Mouse (Mus musculus) CH12.LX (cell line): ENCODE results near the gene Uba52. TPM values are rescaled to one million over a fixed set of nuclear protein-coding genes. Genes with fewer than 3 reads are reported as not detected.

Experiments
- DNase-seq: peaks from one replicate; pipeline ENCODE4 v3.0.0-alpha.2; 2013; ENCODE audit errors: extremely low read depth
- H3K27ac ChIP-seq: 2 replicates; pipeline ENCODE4 v1.5.1; 2012; ENCODE audit warnings: low read depth, mild to moderate bottlenecking, control low read depth, moderate library complexity; ENCODE audit not compliant: insufficient read depth
- H3K27me3 ChIP-seq: replicated peaks from 2 replicates; pipeline ENCODE3; 2012; ENCODE audit warnings: inconsistent platforms
- H3K36me3 ChIP-seq, 2 experiments: replicated peaks in 1 of 2; 2 replicates each; pipeline versions ENCODE3 to v1.6.1; 2012; ENCODE audit warnings: inconsistent platforms in 1 of 2, low read length in 1 of 2, mild to moderate bottlenecking in 1 of 2, mixed read lengths in 1 of 2, moderate library complexity in 1 of 2; ENCODE audit not compliant: control insufficient read depth in 1 of 2, insufficient read depth in 1 of 2
- H3K4me1 ChIP-seq, 2 experiments: 2 replicates each; pipeline ENCODE4 v1.6.1; 2012; ENCODE audit warnings: inconsistent platforms in 1 of 2, moderate library complexity in 1 of 2; ENCODE audit not compliant: insufficient read depth in 2 of 2, control insufficient read depth in 1 of 2
- H3K4me2 ChIP-seq: 2 replicates; pipeline ENCODE4 v1.6.1; 2012; ENCODE audit warnings: low read depth, mild to moderate bottlenecking, control low read depth; ENCODE audit not compliant: poor library complexity, insufficient read depth, severe bottlenecking
- H3K4me3 ChIP-seq, 3 experiments: fragments of 150-350 bp in 1 of 3; sonication (generic) in 1 of 3; replicated peaks in 1 of 3; 2 replicates each; pipeline versions ENCODE3 to v1.5.1; 2011 to 2012; ENCODE audit warnings: low read depth in 2 of 3, low read length in 2 of 3, mild to moderate bottlenecking in 2 of 3, moderate library complexity in 2 of 3, control low read depth in 1 of 3, improper control_type of control experiment in 1 of 3, inconsistent platforms in 1 of 3, mixed read lengths in 1 of 3; ENCODE audit not compliant: poor library complexity in 1 of 3
- H3K79me2 ChIP-seq: replicated peaks from 2 replicates; pipeline ENCODE4 v1.6.1; 2012; ENCODE audit warnings: mild to moderate bottlenecking, moderate library complexity; ENCODE audit not compliant: control insufficient read depth, poor library complexity, insufficient read depth, severe bottlenecking; ENCODE audit errors: extremely low read depth
- H3K9ac ChIP-seq: 2 replicates; pipeline ENCODE4 v1.6.1; 2012; ENCODE audit warnings: low read depth, mild to moderate bottlenecking, control low read depth, moderate library complexity; ENCODE audit not compliant: insufficient read depth
- H3K9me3 ChIP-seq: replicated peaks from 2 replicates; pipeline ENCODE3; 2012; ENCODE audit warnings: low read length, inconsistent platforms, mixed read lengths
- BHLHE40 ChIP-seq: IDR thresholded peaks from 2 replicates; pipeline ENCODE4 v1.6.1; 2011; ENCODE audit warnings: mild to moderate bottlenecking, low read depth, low read length, improper control_type of control experiment
- CTCF ChIP-seq, 2 experiments: IDR thresholded peaks in 1 of 2; conservative IDR thresholded peaks in 1 of 2; 2 replicates each; pipeline ENCODE4 v1.5.1; 2011 to 2012; ENCODE audit warnings: low read depth in 2 of 2, low read length in 2 of 2, improper control_type of control experiment in 1 of 2, inconsistent platforms in 1 of 2, mild to moderate bottlenecking in 1 of 2, moderate library complexity in 1 of 2
- E2F4 ChIP-seq: IDR thresholded peaks from 2 replicates; pipeline ENCODE4 v1.6.1; 2011; ENCODE audit warnings: low read depth, low read length, improper control_type of control experiment; ENCODE audit not compliant: insufficient replicate concordance
- ELF1 ChIP-seq: IDR thresholded peaks from 2 replicates; pipeline ENCODE4 v1.6.1; 2014; ENCODE audit warnings: low read depth, mild to moderate bottlenecking, inconsistent platforms, low read length, improper control_type of control experiment
- EP300 ChIP-seq: IDR thresholded peaks from 2 replicates; pipeline ENCODE4 v1.6.1; 2011; ENCODE audit warnings: low read length, improper control_type of control experiment
- ETS1 ChIP-seq: conservative IDR thresholded peaks from 2 replicates; pipeline ENCODE4 v1.6.1; 2012; ENCODE audit warnings: low read depth, mild to moderate bottlenecking, inconsistent platforms, low read length, improper control_type of control experiment, moderate library complexity
- IRF4 ChIP-seq: IDR thresholded peaks from 2 replicates; pipeline ENCODE4 v1.6.1; 2014; ENCODE audit warnings: low read depth, mild to moderate bottlenecking, inconsistent platforms, low read length, improper control_type of control experiment
- JUN ChIP-seq: IDR thresholded peaks from 2 replicates; pipeline ENCODE4 v1.6.1; 2011; ENCODE audit warnings: low read depth, mild to moderate bottlenecking, low read length, improper control_type of control experiment, moderate library complexity; ENCODE audit not compliant: insufficient read depth
- KAT2A ChIP-seq: IDR thresholded peaks from 2 replicates; pipeline ENCODE4 v1.6.1; 2012; ENCODE audit warnings: low read length, improper control_type of control experiment, inconsistent platforms; ENCODE audit not compliant: insufficient replicate concordance
- MAFK ChIP-seq: IDR thresholded peaks from 2 replicates; pipeline ENCODE4 v1.6.1; 2011; ENCODE audit warnings: low read length, improper control_type of control experiment; ENCODE audit not compliant: insufficient replicate concordance
- MAX ChIP-seq: IDR thresholded peaks from 2 replicates; pipeline ENCODE4 v1.6.1; 2011; ENCODE audit warnings: low read length, improper control_type of control experiment
- MEF2A ChIP-seq: IDR thresholded peaks from 2 replicates; pipeline ENCODE4 v1.6.1; 2014; ENCODE audit warnings: low read depth, mild to moderate bottlenecking, inconsistent platforms, low read length, improper control_type of control experiment, borderline replicate concordance
- POLR2A ChIP-seq: IDR thresholded peaks from 2 replicates; pipeline ENCODE4 v1.6.1; 2011; ENCODE audit warnings: low read depth, mild to moderate bottlenecking, improper control_type of control experiment, low read length
- POLR2AphosphoS2 ChIP-seq: IDR thresholded peaks from 2 replicates; pipeline ENCODE4 v1.6.1; 2011; ENCODE audit warnings: low read depth, low read length, improper control_type of control experiment
- RCOR1 ChIP-seq: conservative IDR thresholded peaks from 2 replicates; pipeline ENCODE4 v1.6.1; 2012; ENCODE audit warnings: low read depth, mild to moderate bottlenecking, inconsistent platforms, low read length, improper control_type of control experiment
- SMC3 ChIP-seq: IDR thresholded peaks from 2 replicates; pipeline ENCODE4 v1.6.1; 2011; ENCODE audit warnings: low read depth, low read length, improper control_type of control experiment
- TCF12 ChIP-seq: IDR thresholded peaks from 2 replicates; pipeline ENCODE4 v1.6.1; 2014; ENCODE audit warnings: low read depth, mild to moderate bottlenecking, inconsistent platforms, low read length, improper control_type of control experiment
- UBTF ChIP-seq: IDR thresholded peaks from 2 replicates; pipeline ENCODE4 v1.6.1; 2012; ENCODE audit warnings: low read depth, mild to moderate bottlenecking, inconsistent platforms, low read length, improper control_type of control experiment, moderate library complexity
- USF1 ChIP-seq: IDR thresholded peaks from 2 replicates; pipeline ENCODE4 v1.6.1; 2014; ENCODE audit warnings: low read depth, mild to moderate bottlenecking, inconsistent platforms, low read length, improper control_type of control experiment
- USF2 ChIP-seq: conservative IDR thresholded peaks from 2 replicates; pipeline ENCODE4 v1.6.1; 2011; ENCODE audit warnings: low read depth, low read length, improper control_type of control experiment
- ZKSCAN1 ChIP-seq: IDR thresholded peaks from 2 replicates; pipeline ENCODE4 v1.6.1; 2012; ENCODE audit warnings: low read depth, inconsistent platforms, low read length, improper control_type of control experiment, borderline replicate concordance
- ZNF384 ChIP-seq: IDR thresholded peaks from 2 replicates; pipeline ENCODE4 v1.6.1; 2012; ENCODE audit warnings: low read depth, low read length, improper control_type of control experiment, inconsistent platforms
- dilution Hi-C: fragments of 300-500 bp; cut with MboI; formaldehyde crosslinking; loops from 2 replicates; pipeline ENCODE4 v1.14.3; 2020; ENCODE audit warnings: low sequenced_read_pairs; ENCODE audit not compliant: extremely low pct_unique_long_range_greater_than_20kb, extremely low pct_ligation_motif_present
- in situ Hi-C: fragments of 300-500 bp; cut with MboI; formaldehyde crosslinking; loops from 3 replicates; pipeline ENCODE4 v1.14.3; 2019; ENCODE audit warnings: low sequenced_read_pairs, low pct_ligation_motif_present, low pct_unique_long_range_greater_than_20kb, mixed read lengths
- polyA plus RNA-seq: library from polyadenylated mRNA; unstranded; fragments of >175 nt; gene quantifications from 2 replicates; pipeline ENCODE4 v1.2.1, GENCODE M21; 2012; ENCODE audit warnings: low read depth; ENCODE audit not compliant: insufficient read length
- total RNA-seq, 2 experiments: library from RNA; depleted of rRNA; stranded (reverse); fragments of 300-350 nt in 1 of 2; fragments of >200 nt in 1 of 2; gene quantifications; 2 replicates each; pipeline ENCODE4 v1.2.3; 2012 to 2014

Uba52 gene
- total and polyA plus RNA-seq, 3 experiments: 1,181 to 3,341 (median 1,372) TPM

DNA sequence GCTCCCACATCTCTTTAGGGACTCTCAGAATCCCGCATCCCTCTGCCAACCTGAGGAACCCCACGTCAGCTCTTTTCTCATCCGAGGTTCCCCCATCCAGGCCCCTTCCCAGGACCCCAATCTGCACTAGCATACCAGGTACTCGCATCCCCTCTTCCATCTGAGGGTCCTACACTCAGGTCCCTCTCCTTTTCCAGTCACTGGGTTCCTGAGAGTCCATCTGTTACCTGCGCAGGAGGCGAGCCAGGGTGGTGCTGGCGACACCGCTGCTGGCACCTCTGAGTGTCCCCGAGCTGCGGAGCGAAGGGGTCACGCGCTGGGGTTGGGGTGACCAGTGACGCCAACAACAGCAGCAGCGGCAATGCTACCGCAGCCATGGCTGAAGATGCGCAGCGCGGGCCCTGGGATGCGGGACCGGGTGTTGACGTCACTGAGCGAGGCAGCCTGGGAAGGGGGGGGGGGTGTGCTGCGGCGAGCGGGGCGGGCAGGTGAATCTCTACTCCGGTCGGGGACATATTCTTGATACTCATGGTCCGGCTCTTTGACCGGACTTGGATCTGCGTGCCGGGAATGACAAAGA is 23.6 kb downstream of the Uba52 start, which contains the start of gene Tmem59l:
Gene Tmem59l, minus strand, starts transcription at position 418 of the 580 bp plus-strand sequence.
- in situ Hi-C loops: no loop called here
- Histone ChIP-seq H3K4me3 (peak within 1 kb of the TSS in 1 of 3 experiments; percentile 9), H3K9me3 (no peaks in the 10 kb centered on the region), H3K79me2 (no peaks in the 10 kb centered on the region), H3K4me1 (peaks cover 10 to 20% of the 10 kb centered on the region in 2 experiments), H3K27ac (no peak within 1 kb of the TSS)
- DNase-seq: no peak
- TF ChIP-seq POLR2AphosphoS2 (no peak), ETS1 (no peak), JUN (no peak), ELF1 (no peak), POLR2A (no peak), CTCF (conservative IDR thresholded peaks at IDR 0.05 in 1 of 2, IDR thresholded peaks at IDR 0.05 in 1 of 2; ENCODE audit: low read depth in 2 of 2, low read length in 2 of 2) (no peak), UBTF (no peak), MEF2A (no peak), MAX (no peak), TCF12 (no peak), IRF4 (no peak), ZKSCAN1 (no peak), BHLHE40 (no peak), USF2 (no peak), RCOR1 (no peak), MAFK (no peak)
- TF ChIP-seq, all 38 proteins: peak for 0
- Histone ChIP-seq H3K9ac (no peak within 1 kb of the TSS), H3K36me3 (no peaks in the 10 kb centered on the region), H3K4me2 (peak within 1 kb of the TSS; percentile 26), H3K27me3 (peaks cover 96% of the 10 kb centered on the region)
- dilution Hi-C loops: no loop called here

DNA sequence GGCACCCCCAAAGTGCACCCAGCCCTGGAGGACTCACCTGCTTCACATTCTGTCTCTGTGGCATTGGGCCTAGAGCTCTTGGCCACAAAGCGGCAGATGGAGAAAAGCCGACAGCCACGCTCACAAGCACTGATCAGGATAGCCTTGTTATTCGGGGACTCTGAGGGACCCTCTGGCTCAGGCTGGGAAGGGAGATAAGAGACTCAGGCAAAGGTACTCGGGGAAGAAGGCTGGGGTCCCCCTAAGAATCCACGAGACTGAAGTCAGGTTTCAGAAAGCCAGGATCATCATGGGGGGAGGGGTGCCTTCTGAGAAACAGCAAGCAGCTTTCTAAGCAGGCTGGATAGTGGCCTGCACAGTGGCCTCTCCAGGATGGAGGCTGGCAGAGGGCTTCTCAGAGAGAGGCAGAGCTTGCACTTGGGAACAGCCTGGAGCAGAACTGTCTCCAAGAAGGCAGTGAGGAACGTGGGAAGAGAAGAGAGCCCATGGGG is 24.4 kb downstream of the Uba52 start:
- dilution Hi-C loops (no loop called here), in situ Hi-C loops (no loop called here)
- Histone ChIP-seq H3K27ac (no peak overlapping the region), H3K4me3 (no peak overlapping the region), H3K4me2 (no peak overlapping the region), H3K9me3 (no peaks in the 10 kb centered on the region), H3K27me3 (peaks cover 96% of the 10 kb centered on the region), H3K4me1 (peaks cover 10 to 20% of the 10 kb centered on the region in 2 experiments), H3K79me2 (no peaks in the 10 kb centered on the region), H3K36me3 (no peaks in the 10 kb centered on the region), H3K9ac (no peak overlapping the region)
- no peak for TF ChIP-seq USF1
- no peak for TF ChIP-seq POLR2A
- no peak for TF ChIP-seq E2F4
- no peak for TF ChIP-seq KAT2A
- no peak for TF ChIP-seq MAX
- no peak for TF ChIP-seq ZNF384
- no peak for TF ChIP-seq MEF2A
- TF ChIP-seq EP300: no peak
- TF ChIP-seq SMC3: no peak
- no peak for DNase-seq
